Mouse (Mus musculus): ENCODE measurements around the gene Cd209g.

DNA sequence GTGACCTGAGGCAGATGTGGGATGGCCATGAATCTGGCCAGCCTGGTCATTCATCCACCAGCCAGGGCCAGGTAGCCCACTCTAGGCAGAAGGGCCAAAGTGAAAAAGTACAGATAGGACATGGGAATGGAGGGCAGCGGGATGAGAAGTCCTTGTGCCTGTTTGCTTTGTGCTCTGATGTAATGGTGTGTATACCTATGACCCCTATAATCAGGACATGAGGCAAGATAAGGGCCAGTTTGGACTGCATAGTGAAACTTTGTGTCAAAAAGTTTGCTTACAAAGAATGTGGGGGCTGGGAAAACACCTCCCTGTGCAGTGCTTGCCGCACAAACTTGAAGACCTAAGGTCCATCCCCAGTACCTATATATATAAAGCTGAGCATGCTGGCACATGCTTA lies 52.3 kb downstream of the Cd209g start:
- TF ChIP-seq CTCF (conservative IDR thresholded peaks at IDR 0.05; ENCODE audit: insufficient read depth, insufficient read length, low read depth, low read length) (no peak), POLR2A (IDR thresholded peaks at IDR 0.05; ENCODE audit: low read depth, low read length) (no peak)
